Mouse (Mus musculus) stomach, embryonic 16.5 days (tissue): ENCODE results near the gene Kcnj3. TPM values are rescaled to one million over a fixed set of nuclear protein-coding genes. Genes with fewer than 3 reads are reported as not detected.

ENCODE experiments used
- ATAC-seq: fragments of 200-750 bp; cut with Nextera tagmentation; 2 replicates; pipeline ENCODE4 v1.8.0; 2017; ENCODE audit warnings: moderate number of reproducible peaks, moderate TSS enrichment; ENCODE audit not compliant: insufficient read depth, low FRiP score
- H3K27ac ChIP-seq: fragments of 300-500 bp; sonication (generic); 2 replicates; pipeline ENCODE4 v1.5.1; 2014; ENCODE audit warnings: low read length
- H3K27me3 ChIP-seq: fragments of 300-500 bp; sonication (generic); 2 replicates; pipeline ENCODE4 v1.6.1; 2014; ENCODE audit warnings: low read length, control low read depth, mixed read lengths; ENCODE audit not compliant: control insufficient read depth, insufficient read depth
- H3K36me3 ChIP-seq: fragments of 300-500 bp; sonication (generic); 2 replicates; pipeline ENCODE4 v1.6.1; 2014; ENCODE audit warnings: low read length; ENCODE audit not compliant: control insufficient read depth, insufficient read depth
- H3K4me1 ChIP-seq: fragments of 300-500 bp; sonication (generic); 2 replicates; pipeline ENCODE4 v1.6.1; 2014; ENCODE audit warnings: low read length, control low read depth, mixed read lengths; ENCODE audit not compliant: control insufficient read depth, insufficient read depth
- H3K4me2 ChIP-seq: fragments of 300-500 bp; sonication (generic); 2 replicates; pipeline ENCODE4 v1.6.1; 2014; ENCODE audit warnings: low read depth, low read length, mixed read lengths
- H3K4me3 ChIP-seq: fragments of 300-500 bp; sonication (generic); replicated peaks from 2 replicates; pipeline ENCODE4 v1.5.1; 2014; ENCODE audit warnings: mild to moderate bottlenecking, low read length
- H3K9ac ChIP-seq: fragments of 300-500 bp; sonication (generic); 2 replicates; pipeline ENCODE4 v1.6.1; 2014; ENCODE audit warnings: low read length
- H3K9me3 ChIP-seq: fragments of 300-500 bp; sonication (generic); replicated peaks from 2 replicates; pipeline ENCODE4 v1.6.1; 2016; ENCODE audit warnings: low read length, control low read depth; ENCODE audit not compliant: control insufficient read depth
- WGBS: fragments of 180-500 bp; shearing (Covaris S2); extraction: QIAGEN DNeasy Blood & Tissue Kit; methylation state at CpG from one replicate; pipeline ENCODE4 v1.1.7; 2014; 5-methylcytosine and 5-hydroxymethylcytosine counted together
- polyA plus RNA-seq: library from polyadenylated mRNA; unstranded; fragments of >200 nt; fragmentation: Nextera tagmentation; extraction: Ambion mirVana; gene quantifications from 2 replicates; pipeline ENCODE4 v1.2.1, GENCODE M21; 2015

Gene Kcnj3
- polyA plus RNA-seq, 1 experiment from 2014 or later = 0.43 TPM

- no peak overlapping the region for H3K4me2 ChIP-seq
- H3K27ac ChIP-seq = no peak overlapping the region
- 67% methylated on average over 7 of the region's 7 CpGs for WGBS
- H3K9ac ChIP-seq = no peak overlapping the region
- H3K9me3 ChIP-seq = no peaks in the 10 kb centered on the region
- H3K27me3 ChIP-seq = no peaks in the 10 kb centered on the region
- H3K4me1 ChIP-seq = no peaks in the 10 kb centered on the region
- H3K36me3 ChIP-seq = no peaks in the 10 kb centered on the region
- ATAC-seq = no peak
- no peak overlapping the region for H3K4me3 ChIP-seq
These were observed 133.5 kb downstream of the Kcnj3 start for GRCm38 (mm10) chr2:55569291-55569690.

- Histone ChIP-seq H3K36me3 (no peaks in the 10 kb centered on the region), H3K4me2 (no peak overlapping the region), H3K27me3 (no peaks in the 10 kb centered on the region), H3K4me1 (no peaks in the 10 kb centered on the region), H3K9me3 (no peaks in the 10 kb centered on the region), H3K9ac (no peak overlapping the region), H3K4me3 (no peak overlapping the region), H3K27ac (no peak overlapping the region)
- no peak for ATAC-seq
- WGBS = 67% methylated on average over 3 of the region's 3 CpGs
These were observed 135.7 kb downstream of the Kcnj3 start for GRCm38 (mm10) chr2:55571425-55571824.

GRCm38 (mm10) chr2:55580286-55580685, 144.5 kb downstream of the Kcnj3 start:
- no peak overlapping the region for H3K27ac ChIP-seq
- no peaks in the 10 kb centered on the region for H3K9me3 ChIP-seq
- no peaks in the 10 kb centered on the region for H3K4me1 ChIP-seq
- H3K9ac ChIP-seq = no peak overlapping the region
- H3K4me2 ChIP-seq = no peak overlapping the region
- no peaks in the 10 kb centered on the region for H3K36me3 ChIP-seq
- 37% methylated on average over 2 of the region's 2 CpGs for WGBS
- ATAC-seq = no peak
- no peaks in the 10 kb centered on the region for H3K27me3 ChIP-seq
- H3K4me3 ChIP-seq = no peak overlapping the region

- Histone ChIP-seq H3K27me3 (no peaks in the 10 kb centered on the region), H3K9ac (no peak overlapping the region), H3K27ac (no peak overlapping the region), H3K4me2 (no peak overlapping the region), H3K4me1 (no peaks in the 10 kb centered on the region), H3K4me3 (no peak overlapping the region), H3K9me3 (no peaks in the 10 kb centered on the region), H3K36me3 (no peaks in the 10 kb centered on the region)
- ATAC-seq = no peak
- 64% methylated on average over 3 of the region's 3 CpGs for WGBS
These were observed 155.6 kb downstream of the Kcnj3 start for GRCm38 (mm10) chr2:55591226-55591988.
